Mouse (Mus musculus) stomach, postnatal 0 days (tissue): ENCODE data around the gene Ibtk. TPM values are rescaled to one million over a fixed set of nuclear protein-coding genes. Genes with fewer than 3 reads are reported as not detected.

Experiments
- ATAC-seq: fragments of 200-750 bp; cut with Nextera tagmentation; 2 replicates; pipeline ENCODE4 v1.8.0; 2017; ENCODE audit not compliant: low FRiP score, low TSS enrichment
- DNase-seq: peaks from one replicate; pipeline ENCODE4 v3.0.0-alpha.2; 2016; ENCODE audit warnings: low spot score
- H3K27ac ChIP-seq: fragments of 300-500 bp; sonication (generic); replicated peaks from 2 replicates; pipeline ENCODE4 v1.5.1; 2014; ENCODE audit warnings: mild to moderate bottlenecking, control low read depth
- H3K27me3 ChIP-seq: fragments of 300-500 bp; sonication (generic); 2 replicates; pipeline ENCODE4 v1.6.1; 2014; ENCODE audit warnings: low read length; ENCODE audit not compliant: control insufficient read depth, insufficient read depth
- H3K36me3 ChIP-seq: fragments of 300-500 bp; sonication (generic); 2 replicates; pipeline ENCODE4 v1.6.1; 2014; ENCODE audit warnings: low read length, mixed read lengths; ENCODE audit not compliant: control insufficient read depth, insufficient read depth
- H3K4me1 ChIP-seq: fragments of 300-500 bp; sonication (generic); replicated peaks from 2 replicates; pipeline ENCODE4 v1.6.1; 2014; ENCODE audit warnings: antibody characterized with exemption; ENCODE audit not compliant: control insufficient read depth, insufficient read depth
- H3K4me2 ChIP-seq: fragments of 300-500 bp; sonication (generic); replicated peaks from 2 replicates; pipeline ENCODE4 v1.6.1; 2014; ENCODE audit warnings: low read depth, mild to moderate bottlenecking, control low read depth, moderate library complexity
- H3K4me3 ChIP-seq: fragments of 300-500 bp; sonication (generic); 2 replicates; pipeline ENCODE4 v1.5.1; 2014; ENCODE audit warnings: low read depth, low read length, control low read depth
- H3K9ac ChIP-seq: fragments of 300-500 bp; sonication (generic); 2 replicates; pipeline ENCODE4 v1.6.1; 2014; ENCODE audit warnings: mild to moderate bottlenecking, low read length, control low read depth, mixed read lengths
- H3K9me3 ChIP-seq: fragments of 300-500 bp; sonication (generic); 2 replicates; pipeline ENCODE4 v1.6.1; 2016; ENCODE audit warnings: low read length; ENCODE audit not compliant: control insufficient read depth
- CTCF ChIP-seq: IDR thresholded peaks from 2 replicates; pipeline ENCODE4 v1.5.1; 2016; ENCODE audit warnings: antibody characterized with exemption, low read depth, mild to moderate bottlenecking, moderate library complexity
- EP300 ChIP-seq: optimal IDR thresholded peaks from 2 replicates; pipeline ENCODE3; 2016; ENCODE audit warnings: antibody characterized with exemption
- WGBS: fragments of 180-500 bp; shearing (Covaris S2); extraction: QIAGEN DNeasy Blood & Tissue Kit; methylation state at CpG from one replicate; pipeline ENCODE4 v1.1.7; 2014; 5-methylcytosine and 5-hydroxymethylcytosine counted together
- polyA plus RNA-seq: library from polyadenylated mRNA; unstranded; fragments of >200 nt; fragmentation: Nextera tagmentation; extraction: Ambion mirVana; gene quantifications from 2 replicates; pipeline ENCODE4 v1.2.1, GENCODE M21; 2015

Ibtk gene
- polyA plus RNA-seq, 1 experiment from 2014 or later: 19.7 TPM

- TF ChIP-seq EP300 (no peak), CTCF (no peak)
- H3K27ac ChIP-seq: no peak overlapping the region
- no peak overlapping the region for H3K4me3 ChIP-seq
- H3K9ac ChIP-seq: no peak overlapping the region
- ATAC-seq (no peak), DNase-seq (no peak)
- H3K36me3 ChIP-seq: no peaks in the 10 kb centered on the region
- no peak overlapping the region for H3K4me2 ChIP-seq
- 74% methylated on average over 6 of the region's 6 CpGs for WGBS
- H3K4me1 ChIP-seq: no peaks in the 10 kb centered on the region
- H3K9me3 ChIP-seq: no peaks in the 10 kb centered on the region
- H3K27me3 ChIP-seq: no peaks in the 10 kb centered on the region
Observed at GRCm38 (mm10) chr9:85671582-85672331, 77.4 kb downstream of the Ibtk start.

GRCm38 (mm10) chr9:85664316-85664715 lies 84.8 kb downstream of the Ibtk start:
- DNase-seq (no peak), ATAC-seq (no peak)
- WGBS: 62% methylated on average over 1 of the region's 1 CpGs
- no peaks in the 10 kb centered on the region for H3K4me1 ChIP-seq
- no peaks in the 10 kb centered on the region for H3K27me3 ChIP-seq
- no peak overlapping the region for H3K4me2 ChIP-seq
- H3K9me3 ChIP-seq: no peaks in the 10 kb centered on the region
- TF ChIP-seq CTCF: no peak
- TF ChIP-seq EP300: no peak
- no peaks in the 10 kb centered on the region for H3K36me3 ChIP-seq
- H3K27ac ChIP-seq: no peak overlapping the region
- no peak overlapping the region for H3K4me3 ChIP-seq
- H3K9ac ChIP-seq: no peak overlapping the region

- no peak for ATAC-seq
- Histone ChIP-seq H3K27me3 (no peaks in the 10 kb centered on the region), H3K9ac (no peak overlapping the region), H3K27ac (no peak overlapping the region), H3K4me3 (no peak overlapping the region), H3K4me2 (no peak overlapping the region), H3K9me3 (no peaks in the 10 kb centered on the region), H3K36me3 (no peaks in the 10 kb centered on the region), H3K4me1 (no peaks in the 10 kb centered on the region)
- no peak for TF ChIP-seq CTCF
- TF ChIP-seq EP300: no peak
- DNase-seq: no peak
- WGBS: 81% methylated on average over 1 of the region's 1 CpGs
Observed at GRCm38 (mm10) chr9:85663810-85664209, 85.3 kb downstream of the Ibtk start.

- Histone ChIP-seq H3K36me3 (no peaks in the 10 kb centered on the region), H3K4me3 (no peak overlapping the region), H3K9ac (no peak overlapping the region), H3K4me2 (no peak overlapping the region), H3K27ac (no peak overlapping the region), H3K4me1 (no peaks in the 10 kb centered on the region), H3K9me3 (no peaks in the 10 kb centered on the region), H3K27me3 (no peaks in the 10 kb centered on the region)
- no peak for DNase-seq
- 38% methylated on average over 8 of the region's 8 CpGs for WGBS
- TF ChIP-seq CTCF (no peak), EP300 (no peak)
- ATAC-seq: no peak
Observed at GRCm38 (mm10) chr9:85663091-85663490, 86.0 kb downstream of the Ibtk start.

GRCm38 (mm10) chr9:85653401-85653800 lies 95.7 kb downstream of the Ibtk start:
- WGBS: 71% methylated on average over 4 of the region's 4 CpGs
- Histone ChIP-seq H3K9ac (no peak overlapping the region), H3K9me3 (no peaks in the 10 kb centered on the region), H3K4me2 (no peak overlapping the region), H3K27ac (no peak overlapping the region), H3K27me3 (no peaks in the 10 kb centered on the region), H3K4me1 (no peaks in the 10 kb centered on the region), H3K4me3 (no peak overlapping the region), H3K36me3 (no peaks in the 10 kb centered on the region)
- ATAC-seq (no peak), DNase-seq (no peak)
- no peak for TF ChIP-seq CTCF
- TF ChIP-seq EP300: no peak

GRCm38 (mm10) chr9:85638276-85638675 lies 110.9 kb downstream of the Ibtk start:
- Histone ChIP-seq H3K4me2 (no peak overlapping the region), H3K9me3 (no peaks in the 10 kb centered on the region), H3K36me3 (no peaks in the 10 kb centered on the region), H3K27me3 (no peaks in the 10 kb centered on the region), H3K27ac (no peak overlapping the region), H3K9ac (no peak overlapping the region), H3K4me3 (no peak overlapping the region), H3K4me1 (no peaks in the 10 kb centered on the region)
- no peak for ATAC-seq
- WGBS: 71% methylated on average over 2 of the region's 2 CpGs
- TF ChIP-seq EP300 (no peak), CTCF (no peak)
- no peak for DNase-seq

Other genes starting within 250 kb of the Ibtk start
- gene Tpbg, start 93.0 kb upstream of the Ibtk start, polyA plus RNA-seq: 3.8 and 4.4 TPM in 2 replicates